Mouse (Mus musculus) heart, adult 2 months (tissue): ENCODE results near the gene Ccdc137. TPM values are rescaled to one million over a fixed set of nuclear protein-coding genes. Genes with fewer than 3 reads are reported as not detected.

Experiments
- DNase-seq, 2 experiments: peaks; one replicate each; pipeline ENCODE4 v3.0.0; 2021
- H3K27ac ChIP-seq: fragments of 200-600 bp; 2 replicates; pipeline ENCODE4 v1.8.1; 2022
- H3K27me3 ChIP-seq: fragments of 200-500 bp; 2 replicates; pipeline ENCODE4 v1.6.1; 2012; ENCODE audit warnings: mild to moderate bottlenecking, low read length, inconsistent platforms, mixed read lengths; ENCODE audit not compliant: control insufficient read depth, insufficient read depth
- H3K36me3 ChIP-seq: fragments of 200-500 bp; 2 replicates; pipeline ENCODE4 v1.6.1; 2012; ENCODE audit warnings: low read length, inconsistent platforms; ENCODE audit not compliant: control insufficient read depth, insufficient read depth
- H3K4me1 ChIP-seq: fragments of 200-500 bp; 2 replicates; pipeline ENCODE4 v1.6.1; 2011; ENCODE audit warnings: low read length; ENCODE audit not compliant: control insufficient read depth, insufficient read depth
- H3K4me3 ChIP-seq: fragments of 200-600 bp; 2 replicates; pipeline ENCODE4 v1.8.1; 2022
- H3K79me2 ChIP-seq: fragments of 200-500 bp; replicated peaks from 2 replicates; pipeline ENCODE4 v1.6.1; 2012; ENCODE audit warnings: mild to moderate bottlenecking, inconsistent platforms, low read length, moderate library complexity, mixed read lengths; ENCODE audit not compliant: control insufficient read depth, insufficient read depth
- H3K9ac ChIP-seq: fragments of 200-500 bp; 2 replicates; pipeline ENCODE4 v1.6.1; 2012; ENCODE audit warnings: low read depth, mild to moderate bottlenecking, control low read depth, inconsistent platforms, low read length, mixed read lengths
- CTCF ChIP-seq: fragments of 200-600 bp; IDR thresholded peaks from 2 replicates; pipeline ENCODE4 v1.8.1; 2022; ENCODE audit warnings: antibody characterized with exemption, mild to moderate bottlenecking, moderate library complexity
- EP300 ChIP-seq: fragments of 200-500 bp; IDR thresholded peaks from 2 replicates; pipeline ENCODE4 v1.6.1; 2011; ENCODE audit warnings: low read depth, low read length, control low read depth; ENCODE audit not compliant: insufficient read depth
- POLR2A ChIP-seq: fragments of 200-500 bp; IDR thresholded peaks from 2 replicates; pipeline ENCODE4 v1.6.1; 2011; ENCODE audit warnings: mild to moderate bottlenecking, low read depth, low read length, control low read depth; ENCODE audit not compliant: insufficient read depth
- WGBS: fragments of 180-500 bp; shearing (Covaris S2); methylation state at CpG from one replicate; pipeline ENCODE4 v1.1.7; 2018; 5-methylcytosine and 5-hydroxymethylcytosine counted together
- intact Hi-C: fragments of 180-260 bp; cut with DNase I; formaldehyde crosslinking; loops from one replicate; pipeline ENCODE4 v1.15.1; 2025
- polyA plus RNA-seq: library from polyadenylated mRNA; depleted of rRNA; stranded (reverse); fragments of >200 nt; gene quantifications from 2 replicates; pipeline ENCODE4 v1.2.3, GENCODE M21; 2012
- total RNA-seq, 2 experiments: library from RNA; stranded (reverse); gene quantifications; 2 replicates each; pipeline ENCODE4 v1.2.3; 2021

Ccdc137 gene
- total and polyA plus RNA-seq, 3 experiments: 5.8 to 6.7 (median 6.0) TPM

DNA sequence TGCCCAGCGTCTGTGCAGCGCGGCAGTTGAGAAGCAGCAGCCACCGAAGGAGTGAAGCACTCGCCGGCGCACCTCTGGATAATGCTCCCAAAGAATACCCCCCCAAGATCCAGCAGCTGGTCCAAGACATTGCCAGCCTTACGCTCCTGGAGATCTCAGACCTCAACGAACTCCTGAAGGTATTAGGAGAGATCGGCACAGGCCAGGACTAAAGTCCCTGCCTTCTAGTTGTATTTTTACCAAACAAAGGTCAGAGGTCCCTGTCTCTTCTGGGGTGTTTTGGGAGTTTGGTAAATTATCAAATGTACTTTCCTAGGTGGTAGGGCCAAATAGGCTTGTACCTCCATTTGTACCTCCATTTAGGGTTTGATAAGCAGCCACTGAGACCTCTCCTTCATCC is 27.3 kb downstream of the Ccdc137 start:
- no peaks in the 10 kb centered on the region for H3K27me3 ChIP-seq
- peaks cover 6% of the 10 kb centered on the region for H3K4me1 ChIP-seq
- no peaks in the 10 kb centered on the region for H3K36me3 ChIP-seq
- H3K9ac ChIP-seq: peak overlapping the region; percentile 95
- intact Hi-C loops: no loop called here
- no peak for DNase-seq
- H3K27ac ChIP-seq: peak overlapping the region; percentile 89
- peaks cover 3% of the 10 kb centered on the region for H3K79me2 ChIP-seq
- H3K4me3 ChIP-seq: peak overlapping the region; percentile 100
- WGBS: 3% methylated on average over 10 of the region's 10 CpGs
- TF ChIP-seq EP300 (no peak), POLR2A (no peak), CTCF (no peak)

DNA sequence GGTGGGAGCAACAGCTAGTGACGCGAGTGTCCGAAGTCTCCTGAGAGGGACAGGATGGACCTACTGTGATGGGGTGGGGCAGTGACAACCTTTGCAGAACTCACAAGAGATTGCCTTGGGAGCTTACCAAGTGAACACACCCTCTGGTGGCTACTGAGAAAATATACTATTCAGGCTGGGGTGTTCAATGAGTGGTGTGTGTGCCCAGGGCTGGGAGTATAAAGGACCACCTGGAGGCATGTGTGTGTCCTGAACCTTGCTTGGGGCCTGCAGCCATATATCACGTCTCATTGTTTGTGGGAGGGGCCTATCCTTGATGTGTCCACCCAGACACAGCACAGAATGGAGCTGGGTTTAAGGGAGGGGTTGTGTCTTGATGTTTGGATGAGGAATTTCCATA is 30.6 kb downstream of the Ccdc137 start:
- Histone ChIP-seq H3K27ac (no peak overlapping the region), H3K79me2 (peaks cover 3% of the 10 kb centered on the region), H3K4me1 (peaks cover 17% of the 10 kb centered on the region), H3K36me3 (no peaks in the 10 kb centered on the region), H3K9ac (no peak overlapping the region), H3K27me3 (no peaks in the 10 kb centered on the region), H3K4me3 (no peak overlapping the region)
- TF ChIP-seq CTCF (no peak), POLR2A (0 out of 2 replicates have a peak, but pooled peaks have one; percentile 9)
- WGBS: 66% methylated on average over 4 of the region's 4 CpGs
- DNase-seq: no peak
- intact Hi-C loops: loop anchor here (2.0 kb wide), 2 partner anchors 26 to 224 kb away; partner anchors contain the start of genes Cenpx and Lrrc45

DNA sequence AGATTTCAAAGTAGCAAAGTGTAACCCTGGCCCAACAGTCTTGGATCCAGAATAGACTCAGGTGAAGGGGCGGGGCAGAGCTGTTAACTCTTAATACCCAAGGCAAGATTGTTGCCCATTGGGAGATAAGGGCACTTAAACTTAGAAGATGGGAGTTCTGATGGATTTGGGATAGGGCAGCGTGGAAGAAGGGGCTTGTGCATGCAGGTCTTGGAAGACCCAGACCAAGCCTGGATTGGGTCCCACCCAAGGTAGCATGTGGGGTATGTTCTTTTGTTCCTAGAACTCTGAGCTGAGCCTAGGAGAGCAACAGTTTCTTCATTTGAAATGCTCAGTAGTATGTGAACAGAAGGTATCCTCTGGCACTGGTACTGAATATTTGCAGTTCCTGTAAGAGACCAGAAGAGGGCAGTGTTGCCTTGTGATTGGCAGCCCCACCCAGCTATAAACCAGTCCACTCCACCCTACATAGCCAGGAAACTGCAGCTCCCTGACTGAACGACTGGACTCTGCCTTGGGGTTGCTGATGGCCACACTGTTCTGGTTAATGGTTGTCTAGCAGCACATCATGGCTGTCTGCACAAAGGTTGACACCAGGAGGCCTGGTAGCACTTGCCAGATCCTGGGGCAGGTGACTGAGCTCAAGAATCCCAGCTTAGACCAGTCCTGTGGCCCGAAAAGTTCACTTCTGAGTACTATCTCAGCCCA is 31.3 kb downstream of the Ccdc137 start:
- Histone ChIP-seq H3K36me3 (no peaks in the 10 kb centered on the region), H3K27me3 (no peaks in the 10 kb centered on the region), H3K4me1 (peaks cover 15% of the 10 kb centered on the region), H3K9ac (no peak overlapping the region), H3K79me2 (peaks cover 3% of the 10 kb centered on the region), H3K27ac (peak overlapping the region; percentile 50), H3K4me3 (no peak overlapping the region)
- WGBS: 57% methylated on average over 4 of the region's 4 CpGs
- peak; percentile 54 to 69 for DNase-seq
- intact Hi-C loops: loop anchor here (1.0 to 2.0 kb wide), 3 partner anchors 26 to 224 kb away; partner anchors contain the start of genes Cenpx and Lrrc45
- peak; percentile 93; the same call in 1 of the 2 replicates for TF ChIP-seq EP300
- TF ChIP-seq POLR2A: peak; percentile 45; the same call in 1 of the 2 replicates
- peak; percentile 97 for TF ChIP-seq CTCF

DNA sequence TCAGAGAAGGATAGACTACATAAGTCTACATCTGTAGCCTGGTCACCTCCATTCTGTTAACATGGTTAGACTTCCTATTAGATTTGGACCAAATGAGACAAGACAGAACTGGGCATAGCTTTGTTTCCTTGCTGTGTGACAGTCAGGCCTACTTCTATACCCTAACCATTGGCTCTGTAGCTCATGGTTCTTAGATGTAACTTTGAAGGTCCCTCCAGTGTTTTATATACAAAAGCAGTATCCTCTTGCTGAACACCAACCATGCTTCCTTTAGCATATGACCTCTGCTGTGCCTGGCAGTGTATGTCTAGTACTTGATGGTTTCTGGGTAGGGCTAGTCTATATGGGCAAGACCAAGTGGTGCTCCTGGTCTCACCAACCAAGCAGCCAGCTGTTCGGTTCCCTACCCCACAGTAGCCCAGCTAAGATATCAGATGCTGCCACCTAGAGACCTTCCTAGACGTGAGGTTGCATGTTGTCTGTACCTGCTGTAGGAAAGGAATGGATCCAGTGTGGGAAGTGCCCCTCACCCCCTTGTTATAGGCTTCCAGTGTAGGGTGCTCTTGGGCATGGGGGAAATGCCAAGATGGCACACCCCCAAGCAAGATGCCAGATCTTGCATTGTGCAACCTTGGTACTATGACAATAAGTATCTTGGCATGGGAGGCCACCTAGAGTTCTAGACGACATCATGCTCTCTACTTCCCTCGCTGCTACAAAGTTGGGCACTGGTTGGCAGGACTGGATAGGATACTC is 32.6 kb downstream of the Ccdc137 start:
- H3K4me3 ChIP-seq: no peak overlapping the region
- no peaks in the 10 kb centered on the region for H3K79me2 ChIP-seq
- no peaks in the 10 kb centered on the region for H3K27me3 ChIP-seq
- no peak overlapping the region for H3K27ac ChIP-seq
- WGBS: 34% methylated on average over 4 of the region's 4 CpGs
- no peaks in the 10 kb centered on the region for H3K36me3 ChIP-seq
- no peak for TF ChIP-seq CTCF
- no peak overlapping the region for H3K9ac ChIP-seq
- peaks cover 15% of the 10 kb centered on the region for H3K4me1 ChIP-seq
- peak in 1 of 2 experiments; percentile 34 for DNase-seq
- intact Hi-C loops: loop anchor here (5.0 kb wide), 1 partner anchor 287 kb away; no protein-coding TSS in a partner anchor

DNA sequence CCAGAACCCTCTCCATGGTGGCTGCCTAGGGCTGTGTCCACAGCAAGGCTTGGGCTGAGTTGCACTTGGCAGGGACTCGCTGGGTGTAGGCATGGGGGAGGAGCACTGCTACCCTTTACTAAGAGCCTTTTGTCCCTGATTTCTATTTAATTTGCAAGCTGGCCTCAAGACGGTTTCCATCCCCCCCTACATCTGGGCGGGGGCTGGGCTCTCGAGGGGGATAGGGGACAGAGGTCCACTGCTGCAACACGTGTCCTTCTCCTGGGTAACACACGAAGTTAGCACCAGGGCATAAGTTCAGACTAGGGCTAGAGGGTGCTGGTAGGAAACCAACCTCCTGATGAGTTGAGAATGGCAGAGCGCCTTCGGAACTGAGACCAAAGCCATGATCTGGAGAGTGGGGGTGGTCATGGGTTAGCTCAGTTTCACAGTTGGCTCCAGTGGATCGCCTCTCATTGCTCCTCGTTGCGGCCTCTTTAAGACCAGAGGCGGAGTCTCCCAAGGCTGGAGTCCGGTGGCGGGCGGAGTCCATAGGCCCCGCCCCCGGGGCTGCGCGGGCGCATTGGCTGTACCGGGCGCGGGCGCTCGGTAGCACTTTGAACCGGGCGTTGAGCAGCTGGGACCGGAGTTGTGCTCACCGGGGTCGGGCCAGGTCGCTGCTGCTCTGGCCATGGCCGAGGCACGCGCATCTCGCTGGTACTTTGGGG is 33.6 kb downstream of the Ccdc137 start, which contains the start of gene Slc25a10:
Slc25a10 (plus strand) TSS at position 524 of the 707 bp plus-strand sequence.
- peak within 1 kb of the TSS; percentile 89 for H3K9ac ChIP-seq
- H3K27me3 ChIP-seq: no peaks in the 10 kb centered on the region
- peaks cover 14% of the 10 kb centered on the region for H3K4me1 ChIP-seq
- H3K4me3 ChIP-seq: peak within 1 kb of the TSS; percentile 97
- intact Hi-C loops: loop anchor here (5.0 kb wide), 1 partner anchor 286 kb away; no protein-coding TSS in a partner anchor
- H3K79me2 ChIP-seq: no peaks in the 10 kb centered on the region
- TF ChIP-seq EP300: no peak
- no peak for TF ChIP-seq CTCF
- TF ChIP-seq POLR2A: peak; percentile 39; the same call in 1 of the 2 replicates
- DNase-seq: peak; percentile 92 to 93
- peak within 1 kb of the TSS; percentile 56 for H3K27ac ChIP-seq
- WGBS: 0% methylated on average over 35 of the region's 35 CpGs
- no peaks in the 10 kb centered on the region for H3K36me3 ChIP-seq
